Mouse (Mus musculus) 416B (cell line): ENCODE data around the gene Nrxn3.

Source experiments
- DNase-seq: peaks from one replicate; pipeline ENCODE4 v3.0.0; 2011; ENCODE audit warnings: low read depth

Nrxn3 gene

DNA sequence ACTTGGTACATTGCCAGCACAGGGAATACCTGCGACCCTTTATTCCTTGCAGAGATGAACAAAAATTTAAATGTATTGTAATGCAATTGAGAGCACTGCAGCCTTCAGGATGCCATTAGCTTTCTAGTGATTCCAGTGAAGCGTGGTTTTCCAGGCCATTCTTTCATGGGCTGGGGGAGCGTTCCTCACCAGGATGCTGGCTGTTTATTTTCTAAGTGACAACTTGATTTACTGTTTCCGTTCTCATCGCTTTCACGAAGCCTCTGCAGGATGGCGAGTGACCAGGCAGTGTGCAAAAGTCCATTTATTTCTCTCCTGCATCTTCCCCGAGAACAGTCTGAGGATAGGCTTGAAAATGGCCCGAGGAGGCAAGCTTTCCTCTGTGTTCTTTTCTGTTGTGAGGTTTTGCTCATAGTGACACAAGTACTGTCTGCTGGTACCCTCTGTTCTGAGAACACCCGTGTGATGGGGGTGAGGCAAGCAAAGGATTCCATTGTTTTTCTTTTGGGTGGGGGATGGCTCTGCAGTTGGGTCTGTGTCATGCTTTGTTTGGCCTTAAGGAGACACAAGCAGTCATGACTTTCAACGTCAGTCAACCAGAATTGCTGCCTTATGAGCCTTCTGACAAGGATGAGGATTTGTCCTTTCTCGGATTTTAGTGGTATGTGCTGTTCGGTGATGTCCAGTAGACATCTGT is 457.4 kb downstream of the Nrxn3 start:
- no peak for DNase-seq

DNA sequence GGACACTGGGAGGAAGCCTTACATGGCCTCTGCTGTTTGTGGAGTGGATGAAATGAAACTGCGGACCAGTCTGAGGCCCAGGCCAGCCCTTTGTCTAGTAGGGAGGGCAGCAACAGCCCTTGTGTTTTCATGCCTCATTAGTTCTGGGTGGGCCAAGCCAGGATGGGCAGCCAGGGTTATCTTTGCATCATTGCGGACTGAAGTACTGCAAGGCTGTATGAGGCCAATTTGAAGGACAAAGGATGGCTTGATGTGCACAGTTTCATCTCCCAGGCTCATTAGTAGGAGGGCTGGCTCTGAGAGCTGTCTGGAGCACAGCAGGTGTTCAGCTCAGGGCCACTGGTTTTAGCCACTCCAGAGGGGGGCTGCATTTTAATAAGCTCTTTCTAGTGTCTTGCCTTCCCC is 458.5 kb downstream of the Nrxn3 start:
- DNase-seq = no peak

DNA sequence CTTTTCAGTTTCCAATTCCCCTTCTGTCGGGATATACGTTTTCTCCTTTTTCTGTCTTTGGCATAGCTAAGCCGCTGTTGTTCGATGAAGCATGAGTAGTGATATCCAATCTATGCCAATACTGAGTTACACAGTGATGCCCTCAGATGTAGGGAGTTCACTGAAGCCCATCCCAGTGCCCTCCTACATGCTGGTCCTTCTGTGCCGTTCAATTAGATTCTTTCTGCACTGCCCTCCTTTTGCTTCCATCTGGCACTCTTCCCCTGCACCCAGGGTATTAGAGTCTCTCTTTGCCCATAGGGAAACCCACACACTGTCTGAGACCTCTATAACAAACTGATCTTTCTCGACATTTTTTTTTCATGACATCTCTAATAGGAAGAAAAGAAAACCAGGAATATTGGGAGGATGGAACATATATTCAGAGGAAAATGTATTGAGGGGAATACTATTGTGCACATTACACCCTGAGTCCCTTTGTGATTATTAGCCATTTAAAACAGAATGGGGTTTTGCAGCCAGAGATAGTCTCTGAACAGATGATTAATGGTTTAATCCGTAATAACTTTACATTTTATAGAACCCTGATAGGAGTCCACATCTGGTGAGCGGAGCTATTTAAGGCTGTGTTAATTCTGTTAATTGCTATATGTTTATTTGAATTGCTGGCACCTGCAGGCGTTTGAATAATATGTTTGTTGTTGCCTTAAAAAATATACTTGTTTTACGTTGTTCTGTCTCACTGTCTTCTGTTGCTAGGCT is 476.3 kb downstream of the Nrxn3 start:
- no peak for DNase-seq

DNA sequence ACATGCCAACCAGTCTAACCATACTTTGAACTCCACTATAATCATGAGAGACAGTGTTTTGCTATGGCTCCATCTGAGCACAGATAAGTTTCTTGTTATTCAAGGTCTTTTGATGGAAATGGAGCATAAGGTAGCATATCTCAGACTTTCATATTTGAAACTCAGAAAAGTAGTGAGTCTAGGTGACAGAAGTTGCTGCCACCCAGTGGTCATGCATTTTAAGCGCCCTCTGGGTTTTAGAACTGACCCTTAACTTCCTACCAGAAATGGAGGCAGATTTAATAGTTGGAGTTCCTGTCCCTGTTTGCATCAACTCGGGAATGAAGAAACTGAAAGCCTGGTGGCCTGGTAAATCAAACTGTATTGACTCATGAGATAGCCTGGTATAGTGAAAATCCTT is 488.9 kb downstream of the Nrxn3 start:
- peak; percentile 17 for DNase-seq

DNA sequence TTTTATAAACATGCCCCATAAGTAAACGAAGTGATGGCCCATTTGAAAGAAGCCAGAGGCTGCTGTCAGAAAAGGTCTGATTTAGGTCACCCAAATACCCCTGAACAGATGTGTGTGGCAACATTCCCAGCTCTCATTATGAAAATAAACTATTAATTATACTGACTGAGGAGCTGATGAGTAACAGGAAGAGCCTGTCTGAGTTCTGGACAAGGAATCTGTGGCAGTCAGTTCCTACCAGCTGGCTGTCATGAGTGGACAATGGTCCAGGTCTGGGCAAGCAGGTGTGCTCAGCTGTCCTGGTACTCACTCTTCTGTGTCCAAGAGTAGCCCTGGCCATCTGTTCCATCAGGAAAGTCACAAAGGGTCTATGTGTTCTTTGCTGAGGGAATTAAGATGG is 517.1 kb downstream of the Nrxn3 start:
- no peak for DNase-seq

DNA sequence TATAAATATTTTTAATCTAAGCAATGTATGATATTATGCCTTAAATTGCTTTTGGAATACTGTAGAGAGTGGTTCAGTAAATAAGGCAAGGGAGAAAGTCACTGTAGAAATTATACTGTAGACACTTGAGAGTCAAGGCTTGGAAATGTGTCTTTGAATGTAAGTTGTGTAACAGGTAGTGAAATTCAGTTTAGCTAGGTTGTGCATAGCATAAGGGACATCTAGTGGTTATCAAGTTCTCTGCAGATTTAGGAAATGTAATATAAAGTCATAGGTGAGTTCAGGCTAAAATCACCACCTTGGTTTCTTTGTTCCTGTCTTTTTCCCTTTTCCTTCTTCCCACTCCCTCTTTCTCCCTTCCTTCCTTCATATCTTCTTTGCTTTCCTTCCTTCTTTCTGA is 518.9 kb downstream of the Nrxn3 start:
- no peak for DNase-seq

DNA sequence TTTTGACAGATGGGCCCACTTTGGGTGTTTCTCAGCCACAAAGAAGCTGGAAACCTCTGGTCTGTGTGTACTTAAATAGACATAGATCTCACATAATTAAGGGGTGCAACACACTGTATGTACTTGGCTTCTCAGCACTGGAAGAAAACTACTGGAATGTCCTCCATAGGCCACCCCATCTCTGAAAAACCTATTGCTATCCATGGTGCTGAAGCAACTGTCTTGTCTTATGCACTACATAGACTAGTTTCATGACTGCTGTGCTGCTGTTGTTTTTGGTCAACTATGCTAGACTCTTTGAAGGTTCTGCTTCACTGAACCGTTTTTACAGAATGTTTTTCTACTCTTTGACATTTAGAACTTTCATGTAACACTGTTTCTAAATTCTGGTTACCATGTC is 519.8 kb downstream of the Nrxn3 start:
- peak; percentile 18 for DNase-seq

DNA sequence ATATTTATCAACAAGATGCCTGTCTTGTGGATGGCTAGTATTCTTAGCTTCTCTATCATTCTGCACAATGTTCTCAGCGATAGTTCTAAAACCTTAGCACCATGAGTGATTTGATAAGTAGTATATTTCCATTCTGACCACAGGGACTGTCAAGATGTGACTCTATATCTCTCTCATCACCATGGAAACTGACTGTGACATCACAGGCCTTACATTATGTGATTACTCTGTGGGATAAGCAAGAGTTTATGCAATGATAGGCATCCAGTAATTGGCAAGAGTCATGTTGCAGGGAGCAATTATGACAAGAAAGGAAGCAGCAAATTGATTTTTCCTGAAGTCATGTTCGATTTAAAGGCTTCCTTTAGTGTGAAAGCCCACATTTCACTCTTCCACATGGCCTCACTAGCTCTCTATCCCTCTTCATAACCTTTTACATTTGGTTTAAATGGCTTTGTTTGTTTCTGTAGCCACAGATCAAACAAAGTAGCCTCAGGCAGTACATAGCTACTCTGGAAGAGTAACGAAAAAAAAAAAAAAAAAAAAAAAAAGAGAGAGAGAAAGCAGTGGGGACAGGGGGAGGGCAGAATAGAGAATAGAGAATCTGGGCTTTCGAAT is 532.7 kb downstream of the Nrxn3 start:
- DNase-seq = no peak

DNA sequence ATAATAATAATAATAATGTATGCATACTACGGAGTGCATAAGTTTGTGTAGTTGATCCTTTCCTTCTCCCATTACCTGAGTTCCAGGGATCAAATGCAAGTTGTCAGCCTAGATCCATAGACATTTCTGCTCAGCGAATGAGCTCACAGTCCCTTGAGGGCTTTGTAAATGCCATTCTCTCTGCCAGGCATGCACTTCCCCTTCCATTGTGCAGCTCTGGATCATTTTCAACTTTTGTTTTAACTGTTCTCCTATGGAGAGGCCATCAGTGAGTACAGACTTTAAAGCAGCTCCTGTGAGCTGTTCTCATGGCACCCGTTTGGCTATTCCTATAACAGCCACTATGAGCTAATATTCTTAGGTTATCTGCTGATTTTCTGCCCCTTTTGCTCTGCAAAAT is 536.2 kb downstream of the Nrxn3 start:
- no peak for DNase-seq

DNA sequence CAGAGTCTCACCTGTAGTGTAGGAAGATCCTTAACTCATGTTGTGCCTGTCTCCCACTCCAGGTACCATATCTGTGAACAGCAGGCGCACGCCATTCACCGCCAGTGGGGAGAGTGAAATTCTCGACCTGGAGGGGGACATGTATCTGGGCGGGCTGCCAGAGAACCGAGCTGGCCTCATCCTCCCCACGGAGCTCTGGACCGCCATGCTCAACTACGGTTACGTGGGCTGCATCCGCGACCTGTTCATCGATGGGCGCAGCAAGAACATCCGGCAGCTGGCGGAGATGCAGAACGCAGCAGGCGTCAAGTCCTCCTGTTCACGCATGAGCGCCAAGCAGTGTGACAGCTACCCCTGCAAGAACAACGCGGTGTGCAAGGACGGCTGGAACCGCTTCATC is 537.4 kb downstream of the Nrxn3 start:
- no peak for DNase-seq

DNA sequence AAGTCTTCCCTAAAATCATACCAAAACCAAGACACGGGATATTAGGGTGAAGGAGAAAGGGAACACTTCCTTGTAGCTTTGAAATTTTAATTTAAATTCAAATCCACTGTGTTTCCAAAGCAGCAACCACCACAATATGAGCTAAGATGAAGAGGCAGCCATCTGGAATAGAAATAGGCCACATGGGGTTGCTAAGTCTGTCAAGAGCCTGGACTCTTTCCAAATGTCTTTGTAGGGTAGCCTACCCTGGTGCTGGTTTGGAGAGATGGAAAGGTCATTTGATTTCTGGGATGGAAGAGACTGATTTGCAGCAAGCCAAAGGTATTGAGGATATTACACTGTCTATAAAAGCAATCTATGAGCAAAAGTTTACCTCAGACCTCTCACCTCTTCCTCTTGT is 539.6 kb downstream of the Nrxn3 start:
- DNase-seq = no peak

DNA sequence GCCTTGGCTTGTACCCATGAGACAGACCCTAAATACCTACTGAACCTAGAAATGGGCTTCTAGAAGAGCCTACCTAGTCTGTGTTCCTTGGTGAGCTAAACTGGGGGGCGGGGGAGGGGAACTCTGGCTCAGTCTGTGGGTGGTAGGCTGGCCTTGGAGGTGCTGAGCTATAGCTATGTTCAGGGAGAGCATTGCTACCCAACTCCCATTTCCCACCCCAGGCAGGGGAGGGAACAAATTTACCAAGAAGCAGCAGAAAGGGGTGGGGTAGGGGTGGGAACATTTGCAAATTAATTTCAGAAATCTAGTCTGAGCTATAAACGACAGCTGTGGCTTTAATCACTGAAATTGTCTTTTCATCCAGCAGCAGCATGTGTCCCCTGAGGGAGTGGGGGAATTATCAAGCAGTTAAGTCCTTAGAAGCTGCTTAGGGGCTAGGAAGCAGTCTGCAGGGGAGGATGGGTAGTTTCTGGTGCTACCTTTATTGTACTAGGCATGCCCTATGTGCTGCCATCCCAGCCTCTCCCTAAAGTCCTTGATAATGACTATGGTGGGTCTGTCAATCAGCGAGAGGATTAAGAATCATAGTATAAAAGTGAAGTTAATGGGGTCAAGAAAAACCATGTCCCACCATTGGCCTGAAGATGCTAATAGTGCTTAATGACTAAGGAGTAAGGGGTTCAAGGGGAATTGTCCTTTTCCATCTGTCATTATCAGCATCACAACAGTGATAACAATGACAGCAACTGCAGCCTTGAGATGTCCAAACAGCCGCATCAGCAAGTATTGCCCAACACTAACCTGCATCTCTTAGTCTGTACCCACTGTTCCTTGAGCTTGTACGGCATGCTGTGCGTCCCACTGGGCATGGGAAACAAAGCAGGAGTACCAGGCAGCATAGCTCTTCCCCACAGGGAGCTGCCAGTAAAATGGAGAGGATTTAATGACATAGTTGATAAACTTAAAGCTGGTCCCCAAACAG is 560.0 kb downstream of the Nrxn3 start:
- DNase-seq = no peak

DNA sequence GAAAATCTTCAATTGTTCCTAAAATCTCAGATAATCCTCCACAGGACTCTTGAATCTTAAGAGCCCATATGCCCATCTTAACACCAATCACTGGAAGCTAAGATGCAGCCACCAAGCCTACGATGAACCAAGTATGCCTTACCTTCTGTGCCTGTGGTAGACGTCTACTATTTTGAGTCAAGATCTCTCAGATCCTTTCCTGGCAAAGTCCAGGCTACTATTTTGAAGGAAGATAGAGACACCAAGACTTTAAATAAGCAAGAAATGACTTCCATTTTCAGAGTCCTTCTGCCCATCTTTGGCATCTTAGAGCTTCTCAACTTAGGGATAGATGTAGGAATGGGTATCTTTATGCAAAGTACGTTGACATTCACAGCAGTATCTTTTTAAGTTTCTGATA is 561.7 kb downstream of the Nrxn3 start:
- no peak for DNase-seq

DNA sequence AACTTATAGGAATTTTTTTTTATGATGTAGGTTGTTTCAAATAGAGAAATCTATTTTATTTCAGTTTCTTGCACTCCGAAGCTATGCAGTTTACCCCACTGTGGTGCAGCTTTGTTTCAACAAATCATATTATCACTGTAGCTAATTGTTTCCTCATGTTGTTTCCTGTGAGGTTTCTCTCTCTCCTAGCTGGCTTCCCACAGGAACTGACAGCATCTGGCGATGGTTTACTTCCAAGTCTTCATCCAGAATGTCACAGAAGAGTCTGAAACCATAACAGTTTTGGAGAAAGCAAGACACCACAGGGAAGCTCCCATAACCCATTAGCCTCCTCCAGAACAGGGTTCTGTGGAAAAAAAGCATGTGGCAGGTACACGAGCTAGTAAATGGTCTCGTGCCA is 564.4 kb downstream of the Nrxn3 start:
- no peak for DNase-seq

DNA sequence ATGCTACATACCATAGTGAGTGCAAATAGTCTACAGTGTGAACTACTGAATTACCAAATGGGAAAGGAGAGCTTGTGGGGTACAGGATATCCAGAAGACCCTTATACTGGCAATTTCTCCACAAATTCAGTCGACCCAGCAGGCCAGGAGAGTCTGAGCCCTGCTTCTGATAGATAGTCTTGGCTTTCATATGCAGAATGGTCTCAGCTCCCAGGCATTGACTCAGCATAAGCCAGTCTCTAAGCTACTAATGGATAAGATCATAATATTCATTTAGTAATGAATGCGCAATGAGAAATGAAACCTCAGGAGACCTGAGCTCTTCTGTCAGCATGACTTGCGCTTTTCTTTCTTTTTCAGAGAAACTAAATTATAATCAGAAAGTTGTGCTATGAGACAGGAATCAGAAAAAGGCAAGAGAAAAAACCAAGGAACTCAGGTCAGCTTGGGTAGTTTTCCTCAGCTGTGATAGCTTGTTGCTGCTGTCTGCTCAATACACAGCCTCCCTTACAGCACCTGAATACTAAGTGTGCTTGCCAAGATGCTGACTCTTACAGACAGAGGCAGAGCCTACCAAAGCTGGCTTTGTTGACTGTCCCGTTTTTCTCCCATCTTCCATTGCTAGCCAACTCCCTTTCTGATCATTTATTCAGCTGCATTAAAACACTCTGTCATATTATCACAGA is 567.1 kb downstream of the Nrxn3 start:
- no peak for DNase-seq

DNA sequence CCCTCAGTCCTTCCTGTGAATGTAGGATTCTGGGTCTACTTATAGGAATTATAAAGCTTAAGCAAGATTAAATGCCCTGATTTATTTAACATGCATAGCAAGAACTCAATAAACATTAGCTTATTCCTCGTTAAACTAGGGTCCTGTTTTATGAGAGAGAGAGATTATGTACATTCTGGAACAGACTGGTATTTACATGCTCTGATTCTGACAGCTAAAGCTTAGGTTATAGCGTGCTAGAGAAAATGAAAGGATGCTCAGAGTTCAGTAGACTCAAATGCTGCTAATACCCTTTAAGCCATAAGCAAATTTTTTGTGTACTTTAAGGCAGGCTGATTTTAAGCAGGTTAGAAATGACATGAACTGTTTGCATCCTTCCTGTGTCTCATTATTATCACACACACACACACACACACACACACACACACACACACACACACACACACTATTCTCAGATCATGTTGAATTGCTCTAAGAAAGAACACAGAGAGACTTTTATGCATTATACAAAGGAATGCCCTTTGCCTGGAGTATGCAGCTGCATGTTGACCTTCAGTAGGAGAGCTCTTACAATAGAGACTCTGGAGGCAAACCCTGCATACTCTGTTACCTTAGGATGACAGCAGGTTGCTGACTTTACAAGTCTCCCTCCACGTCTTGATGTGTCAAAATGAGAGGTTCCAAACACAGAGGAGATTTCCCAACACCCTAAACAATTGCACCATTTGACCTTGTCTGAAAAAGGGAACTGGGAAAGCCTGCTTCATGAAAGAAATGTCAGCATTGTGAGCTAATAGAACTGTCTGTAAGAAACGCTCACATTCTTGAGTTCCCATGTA is 568.3 kb downstream of the Nrxn3 start:
- DNase-seq = peak; percentile 39

DNA sequence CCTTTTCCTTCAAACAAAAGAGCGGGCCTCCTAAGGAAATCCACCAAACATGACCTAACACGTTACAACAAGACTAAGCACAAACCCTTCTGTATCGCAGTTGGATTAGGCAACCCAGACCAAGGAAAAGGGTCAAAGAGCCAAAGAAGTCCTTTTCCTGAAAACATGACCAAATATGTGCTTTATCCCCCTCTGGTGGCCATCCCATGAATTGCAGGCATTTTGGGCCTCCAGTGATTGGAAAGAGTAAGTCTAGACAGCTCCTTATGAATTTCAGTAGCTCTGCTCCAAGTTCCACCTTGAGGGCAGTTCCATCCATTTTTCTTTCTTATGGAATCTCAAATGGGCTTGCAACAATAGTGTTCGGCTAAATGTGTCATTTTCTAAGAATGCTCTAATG is 579.3 kb downstream of the Nrxn3 start:
- DNase-seq = peak; percentile 66

DNA sequence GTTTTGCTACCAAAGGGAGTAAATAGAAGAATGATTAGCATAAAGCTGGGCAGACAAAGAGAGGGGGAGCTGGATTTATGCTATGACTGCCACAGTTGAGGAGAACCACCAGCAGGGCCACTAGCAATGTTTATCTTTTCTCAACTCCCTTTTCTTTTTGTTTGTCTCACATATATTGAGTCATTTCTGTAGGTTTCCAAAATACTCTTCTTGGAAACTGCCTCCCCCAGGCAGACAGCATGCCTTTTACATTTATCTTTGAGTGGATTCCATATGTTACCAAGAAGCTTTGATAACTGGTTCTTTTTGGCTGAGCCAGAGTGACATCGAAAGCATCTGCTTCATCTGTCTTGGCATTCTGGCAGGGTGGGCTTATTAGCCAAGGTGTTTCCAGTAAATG is 587.5 kb downstream of the Nrxn3 start:
- DNase-seq = no peak

DNA sequence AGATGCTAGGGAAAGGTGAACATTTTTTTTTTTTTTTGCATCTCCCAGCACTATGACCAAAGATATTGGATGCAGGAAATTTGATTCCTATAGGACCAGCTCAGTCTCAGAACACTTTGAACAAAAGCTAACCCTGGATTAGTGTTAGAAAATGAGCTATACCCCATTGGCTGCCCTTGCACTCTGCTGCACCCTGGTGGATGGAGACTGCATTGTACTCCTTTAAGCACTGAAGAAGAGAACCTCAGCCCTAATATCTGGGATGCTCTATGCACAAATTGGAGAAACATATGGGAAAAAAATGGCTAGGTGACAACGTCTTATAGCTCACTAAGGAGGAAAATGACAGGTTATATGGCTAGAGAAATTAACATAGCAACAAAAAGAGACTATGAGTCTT is 589.9 kb downstream of the Nrxn3 start:
- DNase-seq = peak; percentile 50

DNA sequence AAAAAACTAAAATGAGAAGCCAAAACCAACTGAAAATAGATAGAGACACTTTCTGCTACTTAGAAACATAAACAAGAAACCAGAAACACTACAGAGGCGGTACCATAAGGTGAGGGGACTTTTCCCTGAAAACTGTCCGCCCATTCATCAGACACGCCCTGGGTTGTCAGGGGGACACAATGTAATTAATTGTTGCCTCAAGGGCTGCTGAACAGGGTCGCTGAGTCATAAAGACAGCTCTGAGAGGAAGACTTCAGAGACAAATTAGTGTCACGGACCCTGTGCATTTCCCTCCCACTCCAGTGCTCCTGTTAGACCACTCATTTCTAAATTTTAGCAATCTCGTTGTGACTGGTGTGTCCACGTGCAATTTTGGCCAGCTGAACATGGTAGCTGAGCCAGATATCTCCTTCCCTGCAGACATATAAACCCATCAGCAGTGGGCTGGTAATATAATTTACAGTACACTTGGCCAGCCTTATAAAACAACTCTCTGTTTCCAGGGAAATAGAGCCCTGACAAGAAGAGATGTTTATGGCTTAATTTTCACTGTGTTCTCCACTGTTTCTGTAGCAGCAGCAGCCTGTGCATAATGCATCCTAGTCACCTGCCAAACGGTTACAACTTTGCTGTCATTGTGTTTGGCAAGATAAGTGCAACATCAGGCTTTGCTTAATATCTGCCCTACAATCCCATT is 603.3 kb downstream of the Nrxn3 start:
- DNase-seq = no peak
